Mouse (Mus musculus) megakaryocyte, embryonic 14.5 days (primary cell): Measurements from ENCODE around the gene Akap6.

ENCODE experiments used
- FLI1 ChIP-seq: IDR thresholded peaks from 2 replicates; pipeline ENCODE4 v1.6.1; 2012; ENCODE audit warnings: low read length, inconsistent platforms, mixed read lengths
- GATA1 ChIP-seq: IDR thresholded peaks from 3 replicates; pipeline ENCODE4 v1.6.1; 2012; ENCODE audit warnings: mixed read lengths, low read length, inconsistent platforms, borderline replicate concordance

DNA sequence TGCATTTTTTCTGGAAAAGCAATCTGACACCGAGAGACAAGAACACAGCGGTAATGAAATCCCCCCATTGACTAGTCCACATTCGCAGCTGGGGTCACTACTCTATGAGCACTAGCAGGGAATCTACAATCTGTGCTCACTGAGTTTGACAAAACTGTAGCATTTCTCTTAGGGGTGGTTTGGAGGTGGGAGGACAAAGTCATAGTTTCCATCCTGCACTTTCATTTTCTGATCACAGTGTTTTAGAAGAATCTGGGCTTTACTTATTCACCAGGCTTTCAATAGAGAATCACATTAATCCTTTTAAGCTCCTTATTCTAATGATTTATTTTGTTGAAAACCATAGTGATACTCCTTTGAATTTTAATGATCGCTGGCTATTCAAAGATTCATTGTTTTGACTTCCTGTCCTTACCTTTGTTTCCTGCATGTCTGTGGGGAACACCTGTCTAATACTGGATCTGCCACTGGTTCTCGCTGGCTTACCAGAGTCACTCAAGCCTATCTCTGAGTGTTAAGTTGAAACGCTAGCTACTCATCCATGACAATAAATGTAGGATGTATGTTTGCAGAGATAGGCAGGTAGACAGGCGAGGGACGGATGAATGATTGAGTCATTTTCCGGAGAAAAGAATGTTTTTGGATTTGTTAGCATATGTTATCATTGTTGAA, 325.5 kb downstream of the Akap6 start:
- TF ChIP-seq GATA1: no peak
- no peak for TF ChIP-seq FLI1
